Mouse (Mus musculus): Measurements from ENCODE around the gene Glrp1. TPM values are rescaled to one million over a fixed set of nuclear protein-coding genes. Genes with fewer than 3 reads are reported as not detected.
A peak's percentile ranks its signal among the peaks of the same experiment; 100 is the strongest.

Glrp1 gene
- polyA plus RNA-seq, 1 experiment from 2014 or later: 0.09 TPM

DNA sequence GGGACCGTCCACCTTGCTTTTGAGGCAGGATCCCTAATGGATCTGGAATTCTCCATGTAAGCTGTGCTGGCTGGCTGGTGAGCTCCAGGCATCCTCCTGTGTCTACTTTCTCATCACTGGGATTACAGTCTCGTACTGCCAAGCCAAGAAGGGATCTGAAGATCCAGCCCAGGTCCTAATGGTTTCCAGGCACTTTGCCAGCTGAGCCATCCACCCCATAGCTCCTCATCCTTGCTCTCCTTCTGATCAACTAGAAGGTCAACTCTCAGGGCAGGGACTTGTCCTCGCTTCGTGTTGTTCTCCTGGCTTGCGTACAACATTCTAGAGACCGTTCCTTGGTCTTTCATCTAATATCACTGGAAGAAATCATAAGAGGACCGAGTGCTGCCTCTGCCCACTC is 29.4 kb upstream of the Glrp1 start:
- H3K9me3 ChIP-seq (replicated peaks; ENCODE audit: control insufficient read depth, low read length): no peaks in the 10 kb centered on the region
- H3K27ac ChIP-seq (ENCODE audit: low read length): no peak overlapping the region
- no peak overlapping the region for H3K4me2 ChIP-seq (ENCODE audit: low read depth, low read length)
- no peaks in the 10 kb centered on the region for H3K4me1 ChIP-seq (ENCODE audit: control insufficient read depth, insufficient read depth, low read length)
- H3K9ac ChIP-seq (ENCODE audit: low read length): no peak overlapping the region
- H3K36me3 ChIP-seq (ENCODE audit: control insufficient read depth, insufficient read depth): no peaks in the 10 kb centered on the region
- H3K4me3 ChIP-seq (ENCODE audit: low read length): no peak overlapping the region
- WGBS: 73% methylated on average over 7 of the region's 7 CpGs
- ATAC-seq (replicated peaks; ENCODE audit: extremely low read depth, insufficient read depth, low FRiP score): no peak
- no peaks in the 10 kb centered on the region for H3K27me3 ChIP-seq (ENCODE audit: control insufficient read depth, insufficient read depth, low read length)

DNA sequence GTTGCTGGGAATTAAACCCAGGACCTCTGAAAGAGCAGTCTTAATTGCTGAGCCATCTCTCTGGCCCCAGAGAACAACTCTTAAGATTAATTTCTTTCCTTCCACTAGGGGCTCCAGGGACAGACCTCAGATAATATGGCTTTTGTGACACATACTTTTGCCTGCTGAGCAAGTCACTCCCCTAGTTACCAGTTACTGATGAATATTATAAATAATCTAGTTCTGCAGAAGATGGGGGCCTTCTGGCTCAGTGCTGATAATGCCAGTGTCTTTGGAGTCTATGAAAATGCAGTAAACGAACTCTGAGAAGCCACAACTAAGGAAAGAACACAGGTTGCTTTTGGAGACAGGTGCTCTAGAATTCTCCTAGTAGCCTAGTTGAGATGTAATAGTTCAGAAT is 26.4 kb upstream of the Glrp1 start:
- H3K9ac ChIP-seq (ENCODE audit: low read length): no peak overlapping the region
- H3K9me3 ChIP-seq (replicated peaks; ENCODE audit: control insufficient read depth, low read length): no peaks in the 10 kb centered on the region
- no peaks in the 10 kb centered on the region for H3K4me1 ChIP-seq (ENCODE audit: control insufficient read depth, insufficient read depth, low read length)
- no peak overlapping the region for H3K4me3 ChIP-seq (ENCODE audit: low read length)
- no peak overlapping the region for H3K4me2 ChIP-seq (ENCODE audit: low read depth, low read length)
- ATAC-seq (replicated peaks; ENCODE audit: extremely low read depth, insufficient read depth, low FRiP score): no peak
- H3K27ac ChIP-seq (ENCODE audit: low read length): no peak overlapping the region
- WGBS: 87% methylated on average over 1 of the region's 1 CpGs
- H3K27me3 ChIP-seq (ENCODE audit: control insufficient read depth, insufficient read depth, low read length): no peaks in the 10 kb centered on the region
- no peaks in the 10 kb centered on the region for H3K36me3 ChIP-seq (ENCODE audit: control insufficient read depth, insufficient read depth)

DNA sequence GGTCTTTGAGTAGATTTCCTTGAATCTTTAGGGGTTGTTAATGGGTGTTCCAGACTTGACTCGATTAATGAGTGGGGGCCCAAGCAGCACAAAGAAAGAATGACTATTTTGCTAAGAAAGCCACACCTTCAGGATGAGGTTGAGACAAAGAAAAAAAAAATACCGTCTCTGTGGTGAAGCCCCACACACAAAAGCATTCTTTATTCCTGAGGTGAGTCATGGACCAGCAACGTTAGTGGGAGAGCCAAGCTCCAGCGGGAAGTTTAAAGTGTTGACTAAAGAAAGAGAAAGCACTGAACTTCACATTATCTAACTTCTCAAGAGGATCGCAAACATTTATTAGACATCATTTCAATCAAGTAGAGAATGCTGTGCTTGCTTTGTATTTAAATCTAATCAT is 24.2 kb upstream of the Glrp1 start:
- Histone ChIP-seq H3K27ac (ENCODE audit: low read length) (no peak overlapping the region), H3K4me2 (ENCODE audit: low read depth, low read length) (no peak overlapping the region), H3K9me3 (replicated peaks; ENCODE audit: control insufficient read depth, low read length) (no peaks in the 10 kb centered on the region), H3K9ac (ENCODE audit: low read length) (no peak overlapping the region), H3K4me3 (ENCODE audit: low read length) (no peak overlapping the region), H3K27me3 (ENCODE audit: control insufficient read depth, insufficient read depth, low read length) (no peaks in the 10 kb centered on the region), H3K36me3 (ENCODE audit: control insufficient read depth, insufficient read depth) (no peaks in the 10 kb centered on the region), H3K4me1 (ENCODE audit: control insufficient read depth, insufficient read depth, low read length) (no peaks in the 10 kb centered on the region)
- WGBS: 53% methylated on average over 5 of the region's 5 CpGs
- ATAC-seq (replicated peaks; ENCODE audit: extremely low read depth, insufficient read depth, low FRiP score): no peak

DNA sequence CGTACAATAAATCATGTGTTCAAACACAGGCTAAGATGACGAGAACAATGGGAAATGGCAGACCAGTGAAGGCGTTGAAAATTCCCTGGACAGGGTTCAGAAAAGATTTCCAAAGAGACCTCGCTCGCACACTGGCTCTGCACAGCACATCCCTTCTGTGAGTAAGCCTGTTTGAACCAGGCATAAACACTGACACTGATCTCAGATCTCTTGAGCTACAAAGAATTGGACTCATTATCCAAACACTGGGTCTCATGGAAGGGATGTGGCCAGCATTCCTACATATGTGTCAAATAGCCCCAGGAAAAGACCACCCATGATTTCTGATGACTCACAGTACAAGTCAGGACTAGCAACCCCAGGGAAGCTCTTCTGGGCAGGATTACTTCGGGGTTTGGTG is 16.3 kb upstream of the Glrp1 start:
- Histone ChIP-seq H3K27me3 (ENCODE audit: control insufficient read depth, insufficient read depth, low read length) (no peaks in the 10 kb centered on the region), H3K9ac (ENCODE audit: low read length) (no peak overlapping the region), H3K4me3 (ENCODE audit: low read length) (no peak overlapping the region), H3K4me2 (ENCODE audit: low read depth, low read length) (no peak overlapping the region), H3K4me1 (ENCODE audit: control insufficient read depth, insufficient read depth, low read length) (no peaks in the 10 kb centered on the region), H3K36me3 (ENCODE audit: control insufficient read depth, insufficient read depth) (no peaks in the 10 kb centered on the region), H3K27ac (ENCODE audit: low read length) (no peak overlapping the region), H3K9me3 (replicated peaks; ENCODE audit: control insufficient read depth, low read length) (no peaks in the 10 kb centered on the region)
- WGBS: 32% methylated on average over 6 of the region's 6 CpGs
- 0 out of 2 replicates have a peak, but pooled peaks have one; percentile 10 for ATAC-seq (replicated peaks; ENCODE audit: extremely low read depth, insufficient read depth, low FRiP score)

DNA sequence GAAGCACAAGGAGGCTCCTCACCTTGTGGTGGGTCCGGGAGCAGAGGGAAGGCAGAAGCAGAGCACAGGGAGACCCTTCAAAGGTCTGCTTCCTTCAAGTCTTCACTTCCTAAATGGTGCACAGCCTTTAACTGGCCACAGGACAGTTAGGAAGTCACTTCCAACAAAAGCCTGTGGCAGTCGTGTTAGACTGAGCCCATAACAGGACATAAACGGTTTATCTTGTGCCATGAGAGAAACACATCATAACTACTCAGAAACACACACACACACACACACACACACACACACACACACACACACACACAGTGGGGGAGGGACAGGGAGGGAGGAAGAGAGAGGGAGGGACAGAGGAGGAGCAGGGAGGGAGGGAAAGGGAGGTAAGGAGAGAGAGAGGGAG is 15.8 kb upstream of the Glrp1 start:
- no peak for ATAC-seq (replicated peaks; ENCODE audit: extremely low read depth, insufficient read depth, low FRiP score)
- Histone ChIP-seq H3K4me3 (ENCODE audit: low read length) (no peak overlapping the region), H3K4me2 (ENCODE audit: low read depth, low read length) (no peak overlapping the region), H3K9me3 (replicated peaks; ENCODE audit: control insufficient read depth, low read length) (no peaks in the 10 kb centered on the region), H3K27ac (ENCODE audit: low read length) (no peak overlapping the region), H3K4me1 (ENCODE audit: control insufficient read depth, insufficient read depth, low read length) (no peaks in the 10 kb centered on the region), H3K9ac (ENCODE audit: low read length) (no peak overlapping the region), H3K36me3 (ENCODE audit: control insufficient read depth, insufficient read depth) (no peaks in the 10 kb centered on the region), H3K27me3 (ENCODE audit: control insufficient read depth, insufficient read depth, low read length) (no peaks in the 10 kb centered on the region)
- WGBS: 51% methylated on average over 3 of the region's 3 CpGs

DNA sequence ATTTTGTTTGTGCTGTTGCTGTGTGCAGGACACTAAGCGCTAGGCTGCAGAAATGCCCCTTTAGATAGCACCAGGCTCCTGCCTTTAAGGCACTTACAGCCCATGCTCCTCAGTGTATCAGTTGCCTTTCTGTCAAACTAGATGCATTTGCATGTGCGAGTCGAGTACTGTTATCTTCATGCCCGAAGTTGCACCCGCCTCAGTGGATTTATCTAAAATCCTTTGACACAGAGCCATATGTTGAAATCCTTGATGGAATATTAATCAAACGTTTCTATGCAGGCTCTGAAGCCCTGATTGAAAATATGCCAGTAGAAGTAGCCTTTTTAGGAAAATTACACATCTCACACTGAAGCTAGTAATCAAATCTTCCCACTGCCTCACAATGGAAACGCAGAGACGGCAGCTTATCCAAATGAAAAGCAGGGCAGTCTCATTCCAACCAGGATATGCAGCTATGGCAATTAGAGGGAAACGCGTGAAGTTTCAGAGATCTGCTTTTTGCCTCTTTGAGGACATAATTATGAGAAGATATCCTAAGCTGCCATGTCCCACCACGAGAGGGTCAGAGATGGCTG is 11.4 kb upstream of the Glrp1 start:
- Histone ChIP-seq H3K9ac (ENCODE audit: low read length) (no peak overlapping the region), H3K4me2 (ENCODE audit: low read depth, low read length) (no peak overlapping the region), H3K9me3 (replicated peaks; ENCODE audit: control insufficient read depth, low read length) (no peaks in the 10 kb centered on the region), H3K4me1 (ENCODE audit: control insufficient read depth, insufficient read depth, low read length) (no peaks in the 10 kb centered on the region), H3K36me3 (ENCODE audit: control insufficient read depth, insufficient read depth) (no peaks in the 10 kb centered on the region), H3K4me3 (ENCODE audit: low read length) (no peak overlapping the region), H3K27me3 (ENCODE audit: control insufficient read depth, insufficient read depth, low read length) (no peaks in the 10 kb centered on the region), H3K27ac (ENCODE audit: low read length) (no peak overlapping the region)
- no peak for ATAC-seq (replicated peaks; ENCODE audit: extremely low read depth, insufficient read depth, low FRiP score)
- 55% methylated on average over 11 of the region's 11 CpGs for WGBS

DNA sequence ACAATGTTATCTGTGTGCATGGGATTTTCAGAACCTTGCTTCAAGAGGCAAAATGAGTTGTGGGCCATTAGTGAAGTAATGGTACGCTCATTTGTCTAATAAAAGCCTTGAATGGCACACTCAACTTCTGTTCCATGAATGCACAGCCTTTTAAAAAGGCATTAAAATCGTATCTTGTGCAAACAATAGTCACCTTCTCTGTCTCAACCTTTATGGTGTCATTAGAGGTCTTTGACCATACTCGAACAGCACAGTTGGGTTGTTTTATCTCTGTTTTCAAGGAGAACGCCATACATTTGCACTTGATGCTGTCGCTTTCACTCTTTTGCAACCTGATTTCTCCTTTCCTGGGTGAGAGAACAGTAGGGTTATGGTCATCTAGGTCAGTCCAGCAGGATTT is 3.7 kb upstream of the Glrp1 start:
- no peak overlapping the region for H3K4me3 ChIP-seq (ENCODE audit: low read length)
- no peak overlapping the region for H3K9ac ChIP-seq (ENCODE audit: low read length)
- no peaks in the 10 kb centered on the region for H3K27me3 ChIP-seq (ENCODE audit: control insufficient read depth, insufficient read depth, low read length)
- H3K4me2 ChIP-seq (ENCODE audit: low read depth, low read length): no peak overlapping the region
- no peaks in the 10 kb centered on the region for H3K4me1 ChIP-seq (ENCODE audit: control insufficient read depth, insufficient read depth, low read length)
- WGBS: 76% methylated on average over 5 of the region's 5 CpGs
- no peak overlapping the region for H3K27ac ChIP-seq (ENCODE audit: low read length)
- ATAC-seq (replicated peaks; ENCODE audit: extremely low read depth, insufficient read depth, low FRiP score): no peak
- H3K9me3 ChIP-seq (replicated peaks; ENCODE audit: control insufficient read depth, low read length): no peaks in the 10 kb centered on the region
- no peaks in the 10 kb centered on the region for H3K36me3 ChIP-seq (ENCODE audit: control insufficient read depth, insufficient read depth)

DNA sequence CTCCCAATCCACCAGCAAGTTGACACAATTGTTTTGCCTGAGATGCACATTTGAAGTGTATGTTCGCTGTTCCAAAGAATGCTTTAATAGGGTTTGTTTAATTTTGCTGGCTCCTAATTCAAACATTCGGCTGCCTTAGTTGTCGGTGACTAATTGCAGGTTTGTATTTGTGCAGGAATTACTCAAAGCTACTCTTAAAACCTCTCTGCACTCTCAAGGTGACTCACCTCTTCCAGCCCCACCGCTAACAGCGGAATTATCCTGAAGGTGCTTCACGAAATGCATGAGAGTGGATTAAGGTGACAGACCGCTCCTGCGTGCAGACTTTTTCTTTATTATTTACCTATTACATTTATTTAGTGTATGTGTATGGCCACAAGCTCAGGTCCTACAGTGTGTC is 2.0 kb downstream of the Glrp1 start:
- Histone ChIP-seq H3K4me3 (ENCODE audit: low read length) (no peak overlapping the region), H3K9ac (ENCODE audit: low read length) (no peak overlapping the region), H3K36me3 (ENCODE audit: control insufficient read depth, insufficient read depth) (no peaks in the 10 kb centered on the region), H3K27me3 (ENCODE audit: control insufficient read depth, insufficient read depth, low read length) (no peaks in the 10 kb centered on the region), H3K27ac (ENCODE audit: low read length) (no peak overlapping the region), H3K4me1 (ENCODE audit: control insufficient read depth, insufficient read depth, low read length) (peaks cover 8% of the 10 kb centered on the region), H3K4me2 (ENCODE audit: low read depth, low read length) (no peak overlapping the region), H3K9me3 (replicated peaks; ENCODE audit: control insufficient read depth, low read length) (no peaks in the 10 kb centered on the region)
- no peak for ATAC-seq (replicated peaks; ENCODE audit: extremely low read depth, insufficient read depth, low FRiP score)
- 83% methylated on average over 8 of the region's 8 CpGs for WGBS

DNA sequence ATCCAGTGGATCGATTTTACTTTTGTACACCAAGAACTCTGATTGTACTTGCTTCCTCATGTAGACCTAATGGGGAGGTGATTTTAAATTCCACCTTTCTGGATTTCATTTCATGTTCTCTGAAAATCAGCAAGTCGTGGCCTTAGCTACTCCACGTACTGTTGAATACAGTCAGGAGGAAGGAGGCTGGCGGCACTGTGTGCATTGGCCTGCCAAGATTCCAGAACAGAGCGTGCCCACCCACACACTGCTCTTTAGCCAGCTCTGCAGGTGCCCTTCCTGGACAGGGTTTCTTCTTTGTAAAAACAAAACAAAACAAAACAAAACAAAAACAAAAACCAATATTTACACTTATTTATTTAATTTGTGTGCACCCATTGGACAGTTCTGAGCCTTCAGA is 2.7 kb downstream of the Glrp1 start:
- no peak overlapping the region for H3K4me2 ChIP-seq (ENCODE audit: low read depth, low read length)
- no peak for ATAC-seq (replicated peaks; ENCODE audit: extremely low read depth, insufficient read depth, low FRiP score)
- H3K4me1 ChIP-seq (ENCODE audit: control insufficient read depth, insufficient read depth, low read length): peaks cover 8% of the 10 kb centered on the region
- no peak overlapping the region for H3K27ac ChIP-seq (ENCODE audit: low read length)
- WGBS: 64% methylated on average over 5 of the region's 5 CpGs
- H3K36me3 ChIP-seq (ENCODE audit: control insufficient read depth, insufficient read depth): no peaks in the 10 kb centered on the region
- no peak overlapping the region for H3K4me3 ChIP-seq (ENCODE audit: low read length)
- no peak overlapping the region for H3K9ac ChIP-seq (ENCODE audit: low read length)
- no peaks in the 10 kb centered on the region for H3K9me3 ChIP-seq (replicated peaks; ENCODE audit: control insufficient read depth, low read length)
- no peaks in the 10 kb centered on the region for H3K27me3 ChIP-seq (ENCODE audit: control insufficient read depth, insufficient read depth, low read length)

DNA sequence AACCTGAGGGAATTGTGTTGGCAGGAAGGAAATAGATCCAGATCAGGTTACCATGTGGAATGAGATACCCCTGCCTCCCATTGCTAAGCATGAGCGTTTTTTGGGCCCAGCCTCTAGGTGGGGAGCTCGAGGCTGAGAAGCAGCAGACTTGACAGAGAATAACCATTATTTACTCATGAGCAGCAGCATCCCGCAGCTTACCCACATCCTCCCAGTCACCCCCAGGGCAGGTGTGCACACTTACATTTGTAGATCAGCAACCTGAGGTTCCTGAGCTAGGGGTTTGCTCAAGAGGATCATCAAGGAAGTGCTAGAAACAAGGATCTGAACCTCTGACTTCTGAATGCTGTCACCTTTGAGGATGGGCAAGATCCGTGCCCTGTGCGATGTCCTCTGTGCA is 3.5 kb downstream of the Glrp1 start:
- Histone ChIP-seq H3K9me3 (replicated peaks; ENCODE audit: control insufficient read depth, low read length) (no peaks in the 10 kb centered on the region), H3K4me3 (ENCODE audit: low read length) (no peak overlapping the region), H3K27ac (ENCODE audit: low read length) (no peak overlapping the region), H3K4me1 (ENCODE audit: control insufficient read depth, insufficient read depth, low read length) (peaks cover 8% of the 10 kb centered on the region), H3K4me2 (ENCODE audit: low read depth, low read length) (no peak overlapping the region), H3K9ac (ENCODE audit: low read length) (no peak overlapping the region), H3K27me3 (ENCODE audit: control insufficient read depth, insufficient read depth, low read length) (no peaks in the 10 kb centered on the region), H3K36me3 (ENCODE audit: control insufficient read depth, insufficient read depth) (no peaks in the 10 kb centered on the region)
- WGBS: 81% methylated on average over 5 of the region's 5 CpGs
- no peak for ATAC-seq (replicated peaks; ENCODE audit: extremely low read depth, insufficient read depth, low FRiP score)
